Mouse (Mus musculus) myocyte (in vitro differentiated cells): ENCODE data around the gene Dnmt1. TPM values are rescaled to one million over a fixed set of nuclear protein-coding genes. Genes with fewer than 3 reads are reported as not detected.

Source experiments
- H3K27me3 ChIP-seq: one replicate; pipeline ENCODE4 v1.6.1; 2011; ENCODE audit not compliant: control insufficient read depth, insufficient read depth, insufficient read length
- H3K36me3 ChIP-seq: one replicate; pipeline ENCODE4 v1.6.1; 2011; ENCODE audit not compliant: control insufficient read depth, insufficient read depth
- H3K4me2 ChIP-seq: one replicate; pipeline ENCODE4 v1.6.1; 2011; ENCODE audit warnings: low read depth, control low read depth
- H3K4me3 ChIP-seq: one replicate; pipeline ENCODE4 v1.5.1; 2011; ENCODE audit warnings: mild to moderate bottlenecking, control low read depth, moderate library complexity
- H3K79me2 ChIP-seq: one replicate; pipeline ENCODE4 v1.6.1; 2011; ENCODE audit not compliant: control insufficient read depth, insufficient read depth
- H3ac ChIP-seq: one replicate; pipeline ENCODE4 v1.6.1; 2011; ENCODE audit not compliant: control insufficient read depth, insufficient read length
- CEBPB ChIP-seq: IDR thresholded peaks from 2 replicates; pipeline ENCODE4 v1.6.1; 2011; ENCODE audit warnings: mild to moderate bottlenecking, moderate library complexity; ENCODE audit not compliant: poor library complexity, insufficient read depth, severe bottlenecking
- E2F4 ChIP-seq: IDR thresholded peaks from one replicate; pipeline ENCODE4 v1.6.1; 2011; ENCODE audit warnings: mild to moderate bottlenecking, control low read depth, moderate library complexity; ENCODE audit not compliant: insufficient read depth
- MAX ChIP-seq: IDR thresholded peaks from one replicate; pipeline ENCODE4 v1.6.1; 2011; ENCODE audit warnings: low read depth, mild to moderate bottlenecking, control low read depth
- MYOD1 ChIP-seq, 3 experiments: IDR thresholded peaks; one replicate each; pipeline ENCODE4 v1.6.1; 2011; ENCODE audit warnings: control low read depth in 2 of 3, low read depth in 2 of 3, mild to moderate bottlenecking in 2 of 3, moderate library complexity in 1 of 3; ENCODE audit not compliant: insufficient read length in 2 of 3, control insufficient read depth in 1 of 3
- MYOG ChIP-seq, 3 experiments: IDR thresholded peaks; one replicate each; pipeline ENCODE4 v1.6.1; 2011; ENCODE audit warnings: control low read depth in 2 of 3, low read depth in 2 of 3, mild to moderate bottlenecking in 2 of 3; ENCODE audit not compliant: insufficient read length in 2 of 3, control insufficient read depth in 1 of 3, insufficient read depth in 1 of 3
- POLR2A ChIP-seq: IDR thresholded peaks from one replicate; pipeline ENCODE4 v1.6.1; 2011; ENCODE audit warnings: low read depth, mild to moderate bottlenecking, control low read depth, moderate library complexity; ENCODE audit not compliant: insufficient read length
- POLR2AphosphoS2 ChIP-seq: IDR thresholded peaks from one replicate; pipeline ENCODE4 v1.6.1; 2011; ENCODE audit warnings: low read depth, control low read depth; ENCODE audit not compliant: insufficient read length
- REST ChIP-seq: IDR thresholded peaks from one replicate; pipeline ENCODE4 v1.6.1; 2011; ENCODE audit warnings: mild to moderate bottlenecking, control low read depth, moderate library complexity; ENCODE audit not compliant: insufficient read depth, insufficient read length
- SRF ChIP-seq: IDR thresholded peaks from one replicate; pipeline ENCODE4 v1.6.1; 2011; ENCODE audit warnings: low read depth; ENCODE audit not compliant: control insufficient read depth, insufficient read length
- TCF12 ChIP-seq: IDR thresholded peaks from one replicate; pipeline ENCODE4 v1.6.1; 2011; ENCODE audit warnings: mild to moderate bottlenecking, control low read depth; ENCODE audit not compliant: poor library complexity, insufficient read depth, severe bottlenecking
- TCF3 ChIP-seq: IDR thresholded peaks from one replicate; pipeline ENCODE4 v1.6.1; 2011; ENCODE audit warnings: low read depth, control low read depth; ENCODE audit not compliant: insufficient read length
- USF1 ChIP-seq: IDR thresholded peaks from one replicate; pipeline ENCODE4 v1.6.1; 2011; ENCODE audit warnings: low read depth, mild to moderate bottlenecking, control low read depth, moderate library complexity
- polyA plus RNA-seq: library from polyadenylated mRNA; unstranded; fragments of >200 nt; fragmentation: generic; extraction: Trizol; gene quantifications from one replicate; pipeline ENCODE4 v1.2.1, GENCODE M21; 2012; ENCODE audit warnings: missing spikeins

Dnmt1 gene
- polyA plus RNA-seq, 1 experiment = 22.1 TPM

GRCm38 (mm10) chr9:20951966-20952519 is 7.6 kb downstream of the Dnmt1 start:
- TF ChIP-seq CEBPB = no peak
- no peak for TF ChIP-seq MYOG (IDR thresholded peaks at IDR 0.05; ENCODE audit: control insufficient read depth in 1 of 3, insufficient read depth in 1 of 3, insufficient read length in 2 of 3, low read depth in 2 of 3)
- TF ChIP-seq REST = no peak
- TF ChIP-seq TCF12 = no peak
- no peak for TF ChIP-seq POLR2A
- no peak for TF ChIP-seq TCF3
- TF ChIP-seq POLR2AphosphoS2 = no peak
- TF ChIP-seq MAX = no peak
- TF ChIP-seq SRF = no peak
- TF ChIP-seq E2F4 = no peak
- Histone ChIP-seq H3ac (peak overlapping the region; percentile 63), H3K27me3 (no peaks in the 10 kb centered on the region), H3K4me2 (peak overlapping the region; percentile 81), H3K36me3 (no peaks in the 10 kb centered on the region), H3K79me2 (peaks cover 50% of the 10 kb centered on the region), H3K4me3 (peak overlapping the region; percentile 78)

GRCm38 (mm10) chr9:20951441-20951840 is 8.2 kb downstream of the Dnmt1 start:
- Histone ChIP-seq H3K79me2 (peaks cover 56% of the 10 kb centered on the region), H3ac (peak overlapping the region; percentile 63), H3K4me3 (peak overlapping the region; percentile 78), H3K27me3 (no peaks in the 10 kb centered on the region), H3K4me2 (peak overlapping the region; percentile 81), H3K36me3 (no peaks in the 10 kb centered on the region)
- TF ChIP-seq MYOD1 (IDR thresholded peaks at IDR 0.05; ENCODE audit: control insufficient read depth in 1 of 3, insufficient read length in 2 of 3, low read depth in 2 of 3) (no peak), CEBPB (no peak), POLR2A (no peak), SRF (no peak), MAX (no peak), E2F4 (no peak), TCF12 (no peak), USF1 (no peak), MYOG (IDR thresholded peaks at IDR 0.05; ENCODE audit: control insufficient read depth in 1 of 3, insufficient read depth in 1 of 3, insufficient read length in 2 of 3, low read depth in 2 of 3) (no peak), TCF3 (no peak), POLR2AphosphoS2 (no peak), REST (no peak)

GRCm38 (mm10) chr9:20950419-20950818 is 9.3 kb downstream of the Dnmt1 start:
- H3K79me2 ChIP-seq = peaks cover 66% of the 10 kb centered on the region
- no peak overlapping the region for H3ac ChIP-seq
- no peaks in the 10 kb centered on the region for H3K27me3 ChIP-seq
- H3K4me2 ChIP-seq = peak overlapping the region; percentile 81
- no peak overlapping the region for H3K4me3 ChIP-seq
- H3K36me3 ChIP-seq = no peaks in the 10 kb centered on the region
- TF ChIP-seq TCF12 (no peak), MYOG (IDR thresholded peaks at IDR 0.05; ENCODE audit: control insufficient read depth in 1 of 3, insufficient read depth in 1 of 3, insufficient read length in 2 of 3, low read depth in 2 of 3) (no peak), TCF3 (no peak), MYOD1 (IDR thresholded peaks at IDR 0.05; ENCODE audit: control insufficient read depth in 1 of 3, insufficient read length in 2 of 3, low read depth in 2 of 3) (no peak), POLR2AphosphoS2 (no peak), CEBPB (no peak), POLR2A (no peak), MAX (no peak), SRF (no peak), REST (no peak)

- Histone ChIP-seq H3ac (no peak overlapping the region), H3K4me3 (no peak overlapping the region), H3K27me3 (no peaks in the 10 kb centered on the region), H3K4me2 (no peak overlapping the region), H3K79me2 (peaks cover 88% of the 10 kb centered on the region), H3K36me3 (peaks cover under 1% of the 10 kb centered on the region)
- TF ChIP-seq MYOD1 (IDR thresholded peaks at IDR 0.05; ENCODE audit: control insufficient read depth in 1 of 3, insufficient read length in 2 of 3, low read depth in 2 of 3) (no peak), REST (no peak), MYOG (IDR thresholded peaks at IDR 0.05; ENCODE audit: control insufficient read depth in 1 of 3, insufficient read depth in 1 of 3, insufficient read length in 2 of 3, low read depth in 2 of 3) (no peak), CEBPB (no peak), MAX (no peak), POLR2A (no peak), SRF (no peak), POLR2AphosphoS2 (no peak), E2F4 (no peak), USF1 (no peak), TCF12 (no peak), TCF3 (no peak)
These were observed 13.4 kb downstream of the Dnmt1 start for GRCm38 (mm10) chr9:20946066-20946880.
